Mouse (Mus musculus): Measurements from ENCODE around the gene Ust. TPM values are rescaled to one million over a fixed set of nuclear protein-coding genes. Genes with fewer than 3 reads are reported as not detected.
A peak's percentile ranks its signal among the peaks of the same experiment; 100 is the strongest.

Gene Ust
- polyA plus RNA-seq, 1 experiment from 2014 or later = 0.63 TPM

GRCm38 (mm10) chr10:8174697-8175096 is 343.9 kb downstream of the Ust start:
- no peak for ATAC-seq
- TF ChIP-seq CTCF (IDR thresholded peaks at IDR 0.05; ENCODE audit: low read depth) (no peak), EP300 (IDR thresholded peaks at IDR 0.05; ENCODE audit: low read depth) (no peak)
- H3K4me3 ChIP-seq (ENCODE audit: low read depth, low read length) = no peak overlapping the region
- no peaks in the 10 kb centered on the region; the same call in 1 of the 2 replicates for H3K4me1 ChIP-seq (ENCODE audit: insufficient read depth)
- no peak overlapping the region for H3K27ac ChIP-seq (ENCODE audit: low read depth)
- H3K27me3 ChIP-seq (ENCODE audit: insufficient read depth, low read length) = no peaks in the 10 kb centered on the region
- no peak overlapping the region for H3K9ac ChIP-seq (replicated peaks)
- 85% methylated on average over 2 of the region's 2 CpGs for WGBS (ENCODE audit: insufficient replicate concordance)
- no peak overlapping the region for H3K4me2 ChIP-seq (ENCODE audit: low read depth, low read length)
- H3K9me3 ChIP-seq (ENCODE audit: low read length) = no peaks in the 10 kb centered on the region
- no peak for DNase-seq
- no peaks in the 10 kb centered on the region for H3K36me3 ChIP-seq (replicated peaks; ENCODE audit: insufficient read depth, low read length)

- ATAC-seq (no peak), DNase-seq (no peak)
- Histone ChIP-seq H3K4me1 (ENCODE audit: insufficient read depth) (no peaks in the 10 kb centered on the region; the same call in 1 of the 2 replicates), H3K27me3 (ENCODE audit: insufficient read depth, low read length) (no peaks in the 10 kb centered on the region), H3K4me2 (ENCODE audit: low read depth, low read length) (no peak overlapping the region), H3K9me3 (ENCODE audit: low read length) (no peaks in the 10 kb centered on the region), H3K4me3 (ENCODE audit: low read depth, low read length) (no peak overlapping the region), H3K36me3 (replicated peaks; ENCODE audit: insufficient read depth, low read length) (no peaks in the 10 kb centered on the region), H3K27ac (ENCODE audit: low read depth) (no peak overlapping the region), H3K9ac (replicated peaks) (no peak overlapping the region)
- WGBS (ENCODE audit: insufficient replicate concordance) = 78% methylated on average over 7 of the region's 7 CpGs
- TF ChIP-seq CTCF (IDR thresholded peaks at IDR 0.05; ENCODE audit: low read depth) = no peak
- no peak for TF ChIP-seq EP300 (IDR thresholded peaks at IDR 0.05; ENCODE audit: low read depth)
These were observed 344.4 kb downstream of the Ust start for GRCm38 (mm10) chr10:8174230-8174629.

- H3K4me3 ChIP-seq (ENCODE audit: low read depth, low read length) = no peak overlapping the region
- TF ChIP-seq EP300 (IDR thresholded peaks at IDR 0.05; ENCODE audit: low read depth) (no peak), CTCF (IDR thresholded peaks at IDR 0.05; ENCODE audit: low read depth) (no peak)
- H3K9me3 ChIP-seq (ENCODE audit: low read length) = peaks cover 2% of the 10 kb centered on the region; the same call in 1 of the 2 replicates
- H3K4me2 ChIP-seq (ENCODE audit: low read depth, low read length) = no peak overlapping the region
- no peaks in the 10 kb centered on the region; the same call in 1 of the 2 replicates for H3K4me1 ChIP-seq (ENCODE audit: insufficient read depth)
- ATAC-seq (no peak), DNase-seq (peak; percentile 1)
- no peak overlapping the region for H3K27ac ChIP-seq (ENCODE audit: low read depth)
- no peak overlapping the region for H3K9ac ChIP-seq (replicated peaks)
- no peaks in the 10 kb centered on the region for H3K27me3 ChIP-seq (ENCODE audit: insufficient read depth, low read length)
- 65% methylated on average over 3 of the region's 3 CpGs for WGBS (ENCODE audit: insufficient replicate concordance)
- H3K36me3 ChIP-seq (replicated peaks; ENCODE audit: insufficient read depth, low read length) = no peaks in the 10 kb centered on the region
These were observed 345.6 kb downstream of the Ust start for GRCm38 (mm10) chr10:8173032-8173431.

GRCm38 (mm10) chr10:8171556-8171955 is 347.1 kb downstream of the Ust start:
- 86% methylated on average over 11 of the region's 11 CpGs for WGBS (ENCODE audit: insufficient replicate concordance)
- H3K4me3 ChIP-seq (ENCODE audit: low read depth, low read length) = no peak overlapping the region
- ATAC-seq (no peak), DNase-seq (no peak)
- peaks cover 2% of the 10 kb centered on the region; the same call in 1 of the 2 replicates for H3K9me3 ChIP-seq (ENCODE audit: low read length)
- H3K27ac ChIP-seq (ENCODE audit: low read depth) = no peak overlapping the region
- H3K4me2 ChIP-seq (ENCODE audit: low read depth, low read length) = no peak overlapping the region
- TF ChIP-seq CTCF (IDR thresholded peaks at IDR 0.05; ENCODE audit: low read depth) (no peak), EP300 (IDR thresholded peaks at IDR 0.05; ENCODE audit: low read depth) (no peak)
- H3K4me1 ChIP-seq (ENCODE audit: insufficient read depth) = no peaks in the 10 kb centered on the region; the same call in 1 of the 2 replicates
- no peaks in the 10 kb centered on the region for H3K27me3 ChIP-seq (ENCODE audit: insufficient read depth, low read length)
- H3K36me3 ChIP-seq (replicated peaks; ENCODE audit: insufficient read depth, low read length) = no peaks in the 10 kb centered on the region
- no peak overlapping the region for H3K9ac ChIP-seq (replicated peaks)
